Mouse (Mus musculus) lung, postnatal 0 days (tissue): ENCODE measurements around the gene Chrnb1.

Source experiments
- CTCF ChIP-seq: IDR thresholded peaks from 2 replicates; pipeline ENCODE4 v1.5.1; 2016; ENCODE audit warnings: antibody characterized with exemption, mild to moderate bottlenecking
- EP300 ChIP-seq: IDR thresholded peaks from 2 replicates; pipeline ENCODE4 v1.6.1; 2016; ENCODE audit warnings: antibody characterized with exemption, mild to moderate bottlenecking, control low read depth

GRCm38 (mm10) chr11:69765221-69766125 is 30.3 kb downstream of the Chrnb1 start, which contains the start of gene Zbtb4:
- TF ChIP-seq CTCF (no peak), EP300 (no peak)
